Mouse (Mus musculus) midbrain, embryonic 11.5 days (tissue): ENCODE measurements around the gene Wdr20. TPM values are rescaled to one million over a fixed set of nuclear protein-coding genes. Genes with fewer than 3 reads are reported as not detected.

Experiments used
- ATAC-seq: fragments of 200-750 bp; cut with Nextera tagmentation; 2 replicates; pipeline ENCODE4 v1.8.0; 2017; ENCODE audit warnings: moderate TSS enrichment, moderate library complexity; ENCODE audit not compliant: low FRiP score
- DNase-seq: peaks from one replicate; pipeline ENCODE4 v3.0.0; 2015; ENCODE audit warnings: low spot score; ENCODE audit errors: missing footprints
- H3K27ac ChIP-seq: fragments of 300-500 bp; sonication (generic); 2 replicates; pipeline ENCODE4 v1.5.1; 2014; ENCODE audit warnings: low read depth, low read length
- H3K27me3 ChIP-seq: fragments of 300-500 bp; sonication (generic); 2 replicates; pipeline ENCODE4 v1.6.1; 2014; ENCODE audit warnings: mild to moderate bottlenecking, low read length, moderate library complexity, mixed read lengths; ENCODE audit not compliant: control insufficient read depth, insufficient read depth
- H3K36me3 ChIP-seq: fragments of 300-500 bp; sonication (generic); 2 replicates; pipeline ENCODE4 v1.6.1; 2014; ENCODE audit warnings: mild to moderate bottlenecking, low read length, moderate library complexity, mixed read lengths; ENCODE audit not compliant: control insufficient read depth, insufficient read depth
- H3K4me1 ChIP-seq: fragments of 300-500 bp; sonication (generic); 2 replicates; pipeline ENCODE4 v1.6.1; 2014; ENCODE audit warnings: low read length; ENCODE audit not compliant: control insufficient read depth, insufficient read depth
- H3K4me2 ChIP-seq: fragments of 300-500 bp; sonication (generic); 2 replicates; pipeline ENCODE4 v1.6.1; 2014; ENCODE audit warnings: mild to moderate bottlenecking, moderate library complexity
- H3K4me3 ChIP-seq: fragments of 300-500 bp; sonication (generic); 2 replicates; pipeline ENCODE4 v1.5.1; 2014; ENCODE audit warnings: low read depth, low read length
- H3K9ac ChIP-seq: fragments of 300-500 bp; sonication (generic); 2 replicates; pipeline ENCODE4 v1.6.1; 2014; ENCODE audit warnings: low read length
- H3K9me3 ChIP-seq: fragments of 300-500 bp; sonication (generic); 2 replicates; pipeline ENCODE4 v1.6.1; 2016; ENCODE audit warnings: low read length; ENCODE audit not compliant: control insufficient read depth
- WGBS: fragments of 180-500 bp; shearing (Covaris S2); extraction: QIAGEN DNeasy Blood & Tissue Kit; methylation state at CpG from one replicate; pipeline ENCODE4 v1.1.7; 2014; 5-methylcytosine and 5-hydroxymethylcytosine counted together
- polyA plus RNA-seq: library from polyadenylated mRNA; unstranded; fragments of >200 nt; fragmentation: Nextera tagmentation; extraction: Ambion mirVana; gene quantifications from 2 replicates; pipeline ENCODE4 v1.2.1, GENCODE M21; 2014

Wdr20 gene
- polyA plus RNA-seq, 1 experiment from 2014 or later, result 22.9 TPM

DNA sequence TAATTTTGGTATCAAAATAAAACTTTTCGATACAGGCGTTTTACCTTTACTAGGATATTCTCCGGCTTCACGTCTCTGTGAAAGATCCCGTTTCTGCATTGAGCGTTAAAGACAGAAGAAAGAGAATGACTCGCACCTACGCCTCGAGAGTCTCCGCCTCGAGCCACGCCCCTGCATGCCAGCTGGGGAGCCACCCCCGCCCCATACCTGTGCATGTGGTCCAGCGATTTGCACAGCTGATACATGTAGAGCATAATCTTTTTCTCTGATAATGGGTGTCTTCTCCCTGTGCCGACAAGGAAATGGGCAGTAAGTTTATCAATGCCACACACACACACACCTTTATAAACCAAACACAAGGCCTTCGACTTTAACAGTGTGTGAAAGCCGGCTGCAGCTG is 77.2 kb downstream of the Wdr20 start:
- WGBS, result 84% methylated on average over 17 of the region's 17 CpGs
- Histone ChIP-seq H3K27ac (no peak overlapping the region), H3K4me2 (no peak overlapping the region), H3K27me3 (no peaks in the 10 kb centered on the region), H3K9ac (no peak overlapping the region), H3K4me1 (no peaks in the 10 kb centered on the region), H3K9me3 (no peaks in the 10 kb centered on the region), H3K4me3 (no peak overlapping the region), H3K36me3 (no peaks in the 10 kb centered on the region; the same call in 1 of the 2 replicates)
- DNase-seq (peak; percentile 77), ATAC-seq (no peak)

DNA sequence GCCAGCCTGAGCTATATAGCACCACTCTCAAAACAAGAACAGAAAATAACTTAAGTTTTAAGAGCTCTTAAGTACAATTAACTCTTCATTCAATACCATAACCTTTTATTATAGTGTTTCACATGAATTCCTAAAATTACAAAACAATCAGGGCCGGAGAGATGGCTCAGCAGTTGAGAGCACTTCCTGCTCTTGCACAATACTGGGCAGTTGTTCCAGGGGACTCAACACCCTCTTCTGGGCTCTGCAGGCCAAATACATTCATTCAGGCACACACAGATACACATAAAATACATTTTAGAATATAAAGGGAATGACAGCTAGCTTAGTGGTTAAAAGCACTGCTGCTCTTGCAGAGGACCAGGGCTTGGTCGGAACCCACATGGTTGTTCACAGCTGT is 79.1 kb downstream of the Wdr20 start:
- Histone ChIP-seq H3K9me3 (no peaks in the 10 kb centered on the region), H3K27ac (no peak overlapping the region), H3K36me3 (no peaks in the 10 kb centered on the region; the same call in 1 of the 2 replicates), H3K4me2 (no peak overlapping the region), H3K4me1 (no peaks in the 10 kb centered on the region), H3K4me3 (no peak overlapping the region), H3K27me3 (no peaks in the 10 kb centered on the region), H3K9ac (no peak overlapping the region)
- no peak for DNase-seq
- no peak for ATAC-seq
- WGBS, result 97% methylated on average over 2 of the region's 2 CpGs

DNA sequence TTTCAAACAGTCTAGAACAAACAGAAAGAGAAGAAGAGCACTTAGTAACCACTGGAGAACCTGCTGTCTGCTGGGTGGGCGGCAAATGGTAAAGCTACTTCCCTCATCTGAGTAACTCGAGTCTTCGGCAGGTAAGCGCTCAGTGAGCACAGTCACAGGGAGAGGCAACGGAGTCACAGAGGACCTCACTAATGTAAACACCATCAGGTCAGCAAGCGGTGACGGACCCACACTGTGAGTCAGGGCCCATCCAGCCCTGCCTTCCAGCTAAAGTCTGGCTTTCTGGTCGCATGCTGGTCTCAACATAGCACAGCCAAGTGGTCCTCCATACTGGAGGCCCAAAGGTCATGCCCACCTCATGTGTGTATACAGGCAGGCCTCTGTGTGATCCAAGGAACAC is 81.6 kb downstream of the Wdr20 start:
- H3K9me3 ChIP-seq, result no peaks in the 10 kb centered on the region
- H3K4me1 ChIP-seq, result no peaks in the 10 kb centered on the region
- WGBS, result 76% methylated on average over 8 of the region's 8 CpGs
- H3K4me3 ChIP-seq, result no peak overlapping the region
- no peak overlapping the region for H3K4me2 ChIP-seq
- no peak overlapping the region for H3K9ac ChIP-seq
- no peak overlapping the region for H3K27ac ChIP-seq
- peak; percentile 45 for DNase-seq
- no peaks in the 10 kb centered on the region for H3K36me3 ChIP-seq
- H3K27me3 ChIP-seq, result no peaks in the 10 kb centered on the region
- ATAC-seq, result no peak

DNA sequence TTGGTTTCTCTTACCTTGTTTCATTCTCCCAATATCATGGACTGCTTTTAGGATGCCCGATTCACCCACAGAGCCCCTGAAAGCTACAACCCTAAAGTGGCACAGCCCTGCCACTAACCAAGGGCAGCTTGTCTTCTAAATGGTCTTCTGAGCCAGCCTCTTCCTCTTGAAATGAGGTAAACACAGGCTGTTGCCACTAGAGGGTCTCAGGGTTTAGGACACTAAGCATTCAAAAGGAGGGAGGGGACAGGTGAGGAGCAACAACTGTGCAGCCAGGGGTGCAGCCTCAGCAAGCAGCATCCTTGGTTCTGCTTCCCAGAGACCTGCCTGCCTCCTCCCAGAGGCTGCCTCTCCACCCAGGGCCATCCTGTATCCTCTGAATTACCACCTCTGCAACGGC is 84.0 kb downstream of the Wdr20 start:
- H3K9ac ChIP-seq, result no peak overlapping the region
- H3K9me3 ChIP-seq, result no peaks in the 10 kb centered on the region
- H3K4me3 ChIP-seq, result no peak overlapping the region
- 88% methylated on average over 2 of the region's 2 CpGs for WGBS
- ATAC-seq (no peak), DNase-seq (peak; percentile 17)
- no peaks in the 10 kb centered on the region for H3K4me1 ChIP-seq
- no peaks in the 10 kb centered on the region for H3K27me3 ChIP-seq
- H3K27ac ChIP-seq, result no peak overlapping the region
- no peak overlapping the region for H3K4me2 ChIP-seq
- H3K36me3 ChIP-seq, result no peaks in the 10 kb centered on the region

DNA sequence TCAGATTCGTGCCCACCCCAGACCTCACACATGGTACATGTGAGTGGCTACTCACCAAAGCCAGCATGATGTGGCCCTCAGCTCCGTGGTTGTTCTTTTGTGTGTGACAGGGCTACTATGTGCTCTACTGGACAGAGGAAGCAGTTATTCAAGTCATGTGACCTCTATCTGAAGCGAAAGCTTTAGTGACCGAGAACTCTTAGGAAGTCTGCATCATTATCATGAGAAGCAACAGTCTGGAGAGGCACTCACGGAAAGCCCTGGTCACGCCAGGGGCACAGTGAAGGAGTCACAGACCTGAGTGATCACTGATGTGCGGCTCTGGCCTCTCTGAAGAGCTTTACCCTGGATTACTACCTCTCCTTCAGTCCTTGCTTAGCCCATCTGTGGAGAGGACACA is 84.6 kb downstream of the Wdr20 start:
- 91% methylated on average over 7 of the region's 7 CpGs for WGBS
- DNase-seq, result peak; percentile 51
- Histone ChIP-seq H3K4me1 (no peaks in the 10 kb centered on the region), H3K36me3 (no peaks in the 10 kb centered on the region), H3K27ac (no peak overlapping the region), H3K27me3 (no peaks in the 10 kb centered on the region), H3K9ac (no peak overlapping the region), H3K4me3 (no peak overlapping the region), H3K4me2 (no peak overlapping the region), H3K9me3 (no peaks in the 10 kb centered on the region)
- no peak for ATAC-seq

DNA sequence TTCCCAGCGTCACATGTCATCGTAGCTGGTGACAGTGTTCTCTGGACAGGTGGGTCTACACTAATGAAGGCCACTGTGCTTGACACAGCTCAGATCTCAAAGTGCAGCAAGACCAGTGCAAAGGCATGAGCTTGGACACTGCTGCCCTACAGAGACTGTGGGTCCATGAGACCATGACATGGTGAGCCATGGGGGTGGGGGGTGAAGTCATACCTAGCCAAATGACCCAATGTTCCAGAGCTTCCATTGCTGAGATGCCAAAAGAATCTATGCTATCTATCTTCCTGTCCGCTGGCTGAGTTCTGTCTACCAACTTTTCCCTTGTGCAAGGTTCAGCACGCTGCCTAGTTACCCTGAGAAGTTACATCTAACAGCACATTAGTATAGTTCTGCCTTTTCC is 91.2 kb downstream of the Wdr20 start:
- no peak for ATAC-seq

DNA sequence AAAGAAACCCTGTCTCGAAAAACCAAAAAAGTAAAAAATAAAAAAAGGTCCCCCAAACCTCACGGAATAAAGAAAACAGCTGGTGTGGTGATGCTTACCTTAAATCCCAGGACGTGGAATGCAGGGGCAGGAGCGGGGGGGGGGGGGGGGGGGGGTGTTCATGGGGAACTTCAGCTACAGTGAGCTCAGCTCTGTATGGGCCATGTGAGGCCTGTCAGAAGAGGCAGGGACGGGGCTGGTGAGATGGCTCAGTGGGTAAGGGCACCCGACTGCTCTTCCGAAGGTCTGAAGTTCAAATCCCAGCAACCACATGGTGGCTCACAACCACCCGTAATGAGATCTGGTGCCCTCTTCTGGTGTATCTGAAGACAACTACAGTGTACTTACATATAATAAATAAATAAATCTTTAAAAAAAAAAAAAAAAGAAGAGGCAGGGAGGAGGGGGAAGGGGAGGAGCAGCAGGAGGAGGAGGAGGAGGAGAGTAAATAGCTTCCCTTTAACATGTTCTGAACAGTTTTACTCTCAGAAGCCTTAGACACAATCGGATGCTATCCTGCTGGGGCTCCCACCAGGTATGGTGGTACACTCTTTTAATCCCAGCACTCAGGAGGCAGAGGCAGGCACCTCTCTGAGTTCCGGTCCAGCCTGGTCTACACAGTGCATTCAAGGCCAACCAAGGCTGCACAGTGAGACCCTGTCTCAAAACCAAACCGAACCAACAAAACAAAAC is 92.7 kb downstream of the Wdr20 start:
- WGBS, result 82% methylated on average over 9 of the region's 11 CpGs
- H3K27me3 ChIP-seq, result no peaks in the 10 kb centered on the region

More for the DNA sequence above, 91.2 kb downstream of the Wdr20 start:
- H3K27ac ChIP-seq, result no peak overlapping the region
- no peak overlapping the region for H3K4me3 ChIP-seq
- peak; percentile 54 for DNase-seq
- H3K4me2 ChIP-seq, result no peak overlapping the region
- no peaks in the 10 kb centered on the region for H3K27me3 ChIP-seq
- no peaks in the 10 kb centered on the region for H3K9me3 ChIP-seq
- no peaks in the 10 kb centered on the region for H3K4me1 ChIP-seq
- H3K36me3 ChIP-seq, result no peaks in the 10 kb centered on the region
- no peak overlapping the region for H3K9ac ChIP-seq
- 95% methylated on average over 4 of the region's 4 CpGs for WGBS

DNA sequence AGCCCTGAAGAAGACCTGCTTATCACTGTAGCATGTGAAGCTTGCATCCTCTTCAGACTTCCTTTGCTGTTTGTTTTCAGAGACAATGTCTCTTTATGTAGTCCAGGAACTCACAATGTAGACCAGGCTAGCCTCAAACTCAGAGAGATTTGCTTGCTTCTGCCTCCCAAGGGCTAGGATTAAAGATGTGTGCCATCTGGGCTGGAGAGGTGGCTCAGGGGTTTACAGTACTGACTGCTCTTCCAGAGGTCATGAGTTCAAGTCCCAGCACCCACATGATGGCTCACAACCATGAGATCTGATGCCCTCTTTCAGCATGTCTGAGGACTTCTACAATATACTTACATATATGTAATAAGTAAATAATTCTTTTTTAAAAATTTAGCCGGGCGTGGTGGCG is 97.4 kb downstream of the Wdr20 start:
- peaks cover 14% of the 10 kb centered on the region for H3K4me1 ChIP-seq
- DNase-seq, result peak; percentile 81
- H3K27me3 ChIP-seq, result no peaks in the 10 kb centered on the region
- 96% methylated on average over 3 of the region's 3 CpGs for WGBS
- H3K9me3 ChIP-seq, result no peaks in the 10 kb centered on the region
- no peak overlapping the region for H3K9ac ChIP-seq
- H3K36me3 ChIP-seq, result no peaks in the 10 kb centered on the region
- H3K27ac ChIP-seq, result no peak overlapping the region
- ATAC-seq, result no peak
- H3K4me3 ChIP-seq, result no peak overlapping the region
- no peak overlapping the region for H3K4me2 ChIP-seq

More for the DNA sequence above, 92.7 kb downstream of the Wdr20 start:
- ATAC-seq, result no peak
- no peak overlapping the region for H3K4me3 ChIP-seq
- no peak overlapping the region for H3K27ac ChIP-seq
- H3K9ac ChIP-seq, result no peak overlapping the region
- no peak overlapping the region for H3K4me2 ChIP-seq
- no peaks in the 10 kb centered on the region for H3K4me1 ChIP-seq
- H3K36me3 ChIP-seq, result no peaks in the 10 kb centered on the region
- DNase-seq, result peak; percentile 54
- H3K9me3 ChIP-seq, result no peaks in the 10 kb centered on the region

DNA sequence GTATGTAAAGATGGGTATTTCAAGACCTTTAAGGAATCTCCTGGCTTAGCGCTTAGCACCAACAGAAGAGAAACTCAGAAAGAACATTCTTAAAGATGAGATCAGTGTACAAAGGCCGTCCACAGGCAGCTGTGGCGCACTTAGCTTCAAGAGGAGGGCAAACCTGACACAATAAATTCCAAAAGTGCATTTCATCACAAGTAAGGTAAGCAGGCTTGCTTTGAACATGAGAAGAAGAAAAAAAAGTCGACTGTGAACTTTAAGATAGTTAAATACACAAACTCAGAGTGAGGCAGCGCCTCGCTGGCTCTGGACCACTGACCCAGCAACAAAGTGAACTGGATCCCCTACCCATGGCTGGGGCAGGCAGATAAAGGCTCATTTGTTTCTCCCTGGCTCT is 99.0 kb downstream of the Wdr20 start:
- peak overlapping the region; percentile 12; the same call in 1 of the 2 replicates for H3K4me2 ChIP-seq
- H3K4me3 ChIP-seq, result no peak overlapping the region
- 45% methylated on average over 6 of the region's 6 CpGs for WGBS
- H3K9ac ChIP-seq, result peak overlapping the region; percentile 39; the same call in 1 of the 2 replicates
- ATAC-seq (no peak; the same call in 1 of the 2 replicates), DNase-seq (no peak)
- peak overlapping the region; percentile 76 for H3K27ac ChIP-seq
- H3K4me1 ChIP-seq, result peaks cover 15% of the 10 kb centered on the region
- H3K36me3 ChIP-seq, result no peaks in the 10 kb centered on the region
- no peaks in the 10 kb centered on the region for H3K27me3 ChIP-seq
- no peaks in the 10 kb centered on the region for H3K9me3 ChIP-seq
